ENCODE assay signal across 9 mouse cellular contexts in genomic region chr10:120478164-120478563, GRCm38 (mm10). TPM values are rescaled to one million over a fixed set of nuclear protein-coding genes. Genes with fewer than 3 reads are reported as not detected.
A peak's percentile ranks its signal among the peaks of the same experiment; 100 is the strongest.
DNase-seq lines count a peak whose midpoint lies in the region; ATAC-seq and TF ChIP-seq lines count a peak whose summit lies in the region.
"Had no signal": no experiment of that assay in that cellular context is flagged by ENCODE, and none has a peak within 500 bp of the region (broad histone marks: within the 10 kb centered on the region; RNA-seq: fewer than 3 reads in every experiment).

No protein-coding gene starts in this region.

- peak; percentile 4 for DNase-seq in lung, adult 2 months
- DNase-seq in lung, adult 18-20 months, result no peak
- DNase-seq in embryonic facial prominence, embryonic 11.5 days (ENCODE audit: low spot score), result peak; percentile 78
- peak; percentile 67 for DNase-seq in hindbrain, embryonic 11.5 days (ENCODE audit: low spot score)
- DNase-seq in liver, embryonic 13.5 days, result no peak
- DNase-seq in testis, postnatal 14 days (ENCODE audit: low spot score), result no peak
- no peak for DNase-seq in gastrocnemius, adult 18-20 months (ENCODE audit: low spot score)

- peak overlapping the region; percentile 100; the same call in 1 of the 2 replicates for H3K9ac ChIP-seq in embryonic facial prominence, embryonic 11.5 days (replicated peaks; ENCODE audit: low read length)
- no peak overlapping the region; the same call in 1 of the 2 replicates for H3K9ac ChIP-seq in hindbrain, embryonic 11.5 days (ENCODE audit: low read depth, low read length)
- no peak overlapping the region for H3K9ac ChIP-seq in liver, embryonic 13.5 days
- H3K9ac ChIP-seq in stomach, embryonic 14.5 days (replicated peaks; ENCODE audit: low read depth, low read length), result 0 out of 2 replicates have a peak overlapping the region, but pooled peaks have one; percentile 87

- no peaks in the 10 kb centered on the region for H3K9me3 ChIP-seq in embryonic facial prominence, embryonic 11.5 days (replicated peaks; ENCODE audit: control insufficient read depth, low read length)
- no peaks in the 10 kb centered on the region for H3K9me3 ChIP-seq in hindbrain, embryonic 11.5 days (ENCODE audit: control insufficient read depth, low read length)
- H3K9me3 ChIP-seq in liver, embryonic 13.5 days (replicated peaks), result no peaks in the 10 kb centered on the region
- H3K9me3 ChIP-seq in stomach, embryonic 14.5 days (ENCODE audit: control insufficient read depth, low read depth, low read length), result no peaks in the 10 kb centered on the region

- H3K36me3 ChIP-seq in embryonic facial prominence, embryonic 11.5 days (replicated peaks; ENCODE audit: control insufficient read depth, insufficient read depth, low read depth, low read length), result no peaks in the 10 kb centered on the region
- no peaks in the 10 kb centered on the region for H3K36me3 ChIP-seq in hindbrain, embryonic 11.5 days (ENCODE audit: control insufficient read depth, insufficient read depth, low read length)
- no peaks in the 10 kb centered on the region for H3K36me3 ChIP-seq in liver, embryonic 13.5 days
- no peaks in the 10 kb centered on the region for H3K36me3 ChIP-seq in stomach, embryonic 14.5 days (ENCODE audit: control insufficient read depth, insufficient read depth, low read length)

- TF ChIP-seq POLR2A in lung, adult 2 months (IDR thresholded peaks at IDR 0.05; ENCODE audit: borderline replicate concordance, extremely low read depth, low read depth, low read length), result no peak

- H3K4me3 ChIP-seq in lung, adult 2 months (replicated peaks; ENCODE audit: extremely low read depth, low read depth, low read length), result no peak overlapping the region
- peak overlapping the region; percentile 97 for H3K4me3 ChIP-seq in embryonic facial prominence, embryonic 11.5 days (ENCODE audit: low read depth, low read length)
- peak overlapping the region; percentile 76; the same call in 1 of the 2 replicates for H3K4me3 ChIP-seq in hindbrain, embryonic 11.5 days (ENCODE audit: low read depth, low read length)
- peak overlapping the region; percentile 65 for H3K4me3 ChIP-seq in liver, embryonic 13.5 days (replicated peaks)
- H3K4me3 ChIP-seq in stomach, embryonic 14.5 days (ENCODE audit: low read depth, low read length), result peak overlapping the region; percentile 88

- peak overlapping the region; percentile 97; the same call in 1 of the 2 replicates for H3K27ac ChIP-seq in embryonic facial prominence, embryonic 11.5 days (replicated peaks; ENCODE audit: low read depth, low read length)
- no peak overlapping the region for H3K27ac ChIP-seq in hindbrain, embryonic 11.5 days (ENCODE audit: low read depth, low read length)
- no peak overlapping the region for H3K27ac ChIP-seq in liver, embryonic 13.5 days
- peak overlapping the region; percentile 97; the same call in 1 of the 2 replicates for H3K27ac ChIP-seq in stomach, embryonic 14.5 days (ENCODE audit: low read length)

- H3K4me2 ChIP-seq in embryonic facial prominence, embryonic 11.5 days (ENCODE audit: low read depth, low read length), result peak overlapping the region; percentile 94
- H3K4me2 ChIP-seq in hindbrain, embryonic 11.5 days (replicated peaks; ENCODE audit: low read depth, low read length), result peak overlapping the region; percentile 95
- H3K4me2 ChIP-seq in liver, embryonic 13.5 days, result peak overlapping the region; percentile 77
- H3K4me2 ChIP-seq in stomach, embryonic 14.5 days (replicated peaks; ENCODE audit: low read depth, low read length), result peak overlapping the region; percentile 92

- no peaks in the 10 kb centered on the region for H3K27me3 ChIP-seq in embryonic facial prominence, embryonic 11.5 days (ENCODE audit: control insufficient read depth, insufficient read depth, low read length)
- no peaks in the 10 kb centered on the region for H3K27me3 ChIP-seq in hindbrain, embryonic 11.5 days (ENCODE audit: control insufficient read depth, insufficient read depth, low read length)
- H3K27me3 ChIP-seq in liver, embryonic 13.5 days, result peaks cover 65% of the 10 kb centered on the region
- no peaks in the 10 kb centered on the region for H3K27me3 ChIP-seq in stomach, embryonic 14.5 days (ENCODE audit: control insufficient read depth, insufficient read depth, low read length)

- TF ChIP-seq CTCF in lung, adult 2 months (IDR thresholded peaks at IDR 0.05; ENCODE audit: insufficient read depth, low read length), result no peak

- no peak for ATAC-seq in embryonic facial prominence, embryonic 11.5 days (replicated peaks; ENCODE audit: insufficient number of reproducible peaks, low FRiP score, low TSS enrichment, low read depth)
- ATAC-seq in hindbrain, embryonic 11.5 days (ENCODE audit: low FRiP score), result no peak
- no peak for ATAC-seq in liver, embryonic 13.5 days (ENCODE audit: low read depth)
- no peak for ATAC-seq in stomach, embryonic 14.5 days (ENCODE audit: insufficient number of reproducible peaks, insufficient read depth, low FRiP score, low read depth)

- peaks cover 7% of the 10 kb centered on the region for H3K4me1 ChIP-seq in lung, adult 2 months (ENCODE audit: control insufficient read depth, insufficient read depth, low read length)
- no peaks in the 10 kb centered on the region; the same call in 1 of the 2 replicates for H3K4me1 ChIP-seq in embryonic facial prominence, embryonic 11.5 days (ENCODE audit: control insufficient read depth, insufficient read depth, low read length)
- peaks cover 2% of the 10 kb centered on the region for H3K4me1 ChIP-seq in hindbrain, embryonic 11.5 days (replicated peaks; ENCODE audit: control insufficient read depth, insufficient read depth, low read length)
- peaks cover 9% of the 10 kb centered on the region; the same call in 1 of the 2 replicates for H3K4me1 ChIP-seq in liver, embryonic 13.5 days (replicated peaks)
- 0 out of 2 replicates have a peak, but pooled peaks cover under 1% of the 10 kb centered on the region for H3K4me1 ChIP-seq in stomach, embryonic 14.5 days (ENCODE audit: control insufficient read depth, insufficient read depth, low read length)

- 3% methylated on average over 16 of the region's 16 CpGs for WGBS in lung, adult 2 months
- under 1% methylated on average over 16 of the region's 16 CpGs for WGBS in embryonic facial prominence, embryonic 11.5 days
- under 1% methylated on average over 16 of the region's 16 CpGs for WGBS in hindbrain, embryonic 11.5 days
- under 1% methylated on average over 16 of the region's 16 CpGs for WGBS in liver, embryonic 13.5 days (ENCODE audit: insufficient replicate concordance)
- under 1% methylated on average over 16 of the region's 16 CpGs for WGBS in stomach, embryonic 14.5 days

RNA-seq across cellular contexts. Expression of gene Hmga2, which starts 1.9 kb away (rescaled TPM):
- not detected in 2 replicates for polyA plus RNA-seq in lung, adult 2 months (2012; rRNA removed)
- 99.0 and 113 TPM in 2 replicates for polyA plus RNA-seq in embryonic facial prominence, embryonic 11.5 days (2014; fragmentation: Nextera tagmentation; extraction: Ambion mirVana)
- 39.6 and 42.9 TPM in 2 replicates for polyA plus RNA-seq in hindbrain, embryonic 11.5 days (2014; fragmentation: Nextera tagmentation; extraction: Ambion mirVana)
- polyA plus RNA-seq in liver, embryonic 13.5 days (2015; fragmentation: Nextera tagmentation; extraction: Ambion mirVana), result 7.5 and 7.6 TPM in 2 replicates
- 54.3 and 57.8 TPM in 2 replicates for polyA plus RNA-seq in stomach, embryonic 14.5 days (2014; fragmentation: Nextera tagmentation; extraction: Ambion mirVana)
- under 1 TPM; 0.09 to 0.12 TPM for total RNA-seq in gastrocnemius, adult 18-20 months (2021)
- total RNA-seq: MEL had no signal

Comparison
In these comparisons a context has a peak if more than half of its experiments do, and no peak if none do; other contexts are left out.
1. DNase-seq: peak in lung, adult 2 months (single experiment), embryonic facial prominence, embryonic 11.5 days (single experiment) and hindbrain, embryonic 11.5 days (single experiment); none in lung, adult 18-20 months (0 of 2), liver, embryonic 13.5 days (single experiment), testis, postnatal 14 days (single experiment) and gastrocnemius, adult 18-20 months (single experiment).
2. H3K27ac ChIP-seq: peak in embryonic facial prominence, embryonic 11.5 days (single experiment) and stomach, embryonic 14.5 days (single experiment); none in hindbrain, embryonic 11.5 days (single experiment) and liver, embryonic 13.5 days (single experiment).
3. H3K9ac ChIP-seq: peak in embryonic facial prominence, embryonic 11.5 days (single experiment) and stomach, embryonic 14.5 days (single experiment); none in hindbrain, embryonic 11.5 days (single experiment) and liver, embryonic 13.5 days (single experiment).
4. Peak in every context shown above with its lines, with median percentiles within 50 percentile points of each other: H3K4me2 ChIP-seq.